Mouse (Mus musculus) heart, postnatal 0 days (tissue): ENCODE results near the gene Slc13a3. TPM values are rescaled to one million over a fixed set of nuclear protein-coding genes. Genes with fewer than 3 reads are reported as not detected.
"Not testable (repeated sequence)": the region's sequence is repeated elsewhere in the genome, so short reads cannot be mapped to it uniquely, and the experiment has no call there.

Experiments used
- ATAC-seq: fragments of 200-750 bp; cut with Nextera tagmentation; 2 replicates; pipeline ENCODE4 v1.8.0; 2017; ENCODE audit warnings: low read depth, moderate number of reproducible peaks, moderate library complexity; ENCODE audit not compliant: insufficient read depth
- DNase-seq: peaks from one replicate; pipeline ENCODE4 v3.0.0-alpha.2; 2016; ENCODE audit warnings: low spot score
- H3K27ac ChIP-seq: fragments of 300-500 bp; sonication (generic); 2 replicates; pipeline ENCODE4 v1.5.1; 2014; ENCODE audit warnings: low read depth, mild to moderate bottlenecking
- H3K27me3 ChIP-seq: fragments of 300-500 bp; sonication (generic); 2 replicates; pipeline ENCODE4 v1.6.1; 2014; ENCODE audit warnings: low read length, mixed read lengths; ENCODE audit not compliant: control insufficient read depth, insufficient read depth
- H3K36me3 ChIP-seq: fragments of 300-500 bp; sonication (generic); replicated peaks from 2 replicates; pipeline ENCODE4 v1.6.1; 2014; ENCODE audit warnings: low read length, mixed read lengths; ENCODE audit not compliant: control insufficient read depth, insufficient read depth
- H3K4me1 ChIP-seq: fragments of 300-500 bp; sonication (generic); 2 replicates; pipeline ENCODE4 v1.6.1; 2014; ENCODE audit warnings: antibody characterized with exemption; ENCODE audit not compliant: control insufficient read depth, insufficient read depth
- H3K4me2 ChIP-seq: fragments of 300-500 bp; sonication (generic); 2 replicates; pipeline ENCODE4 v1.6.1; 2014; ENCODE audit warnings: low read depth, mild to moderate bottlenecking, low read length, moderate library complexity
- H3K4me3 ChIP-seq: fragments of 300-500 bp; sonication (generic); 2 replicates; pipeline ENCODE4 v1.5.1; 2014; ENCODE audit warnings: low read depth, low read length
- H3K9ac ChIP-seq: fragments of 300-500 bp; sonication (generic); replicated peaks from 2 replicates; pipeline ENCODE4 v1.6.1; 2014; ENCODE audit warnings: low read depth, low read length, mixed read lengths
- H3K9me3 ChIP-seq: fragments of 300-500 bp; sonication (generic); replicated peaks from 2 replicates; pipeline ENCODE4 v1.6.1; 2016; ENCODE audit warnings: low read length; ENCODE audit not compliant: control insufficient read depth
- CTCF ChIP-seq: IDR thresholded peaks from 2 replicates; pipeline ENCODE4 v1.5.1; 2016; ENCODE audit warnings: antibody characterized with exemption, control low read depth, low read depth
- EP300 ChIP-seq: IDR thresholded peaks from 2 replicates; pipeline ENCODE4 v1.6.1; 2016; ENCODE audit warnings: antibody characterized with exemption, low read depth
- WGBS: fragments of 180-500 bp; shearing (Covaris S2); extraction: QIAGEN DNeasy Blood & Tissue Kit; methylation state at CpG from one replicate; pipeline ENCODE4 v1.1.7; 2014; 5-methylcytosine and 5-hydroxymethylcytosine counted together
- polyA plus RNA-seq: library from polyadenylated mRNA; unstranded; fragments of >200 nt; fragmentation: Nextera tagmentation; extraction: Ambion mirVana; gene quantifications from 2 replicates; pipeline ENCODE4 v1.2.1, GENCODE M21; 2015
- total RNA-seq: library from RNA; depleted of rRNA; stranded (reverse); fragments of >200 nt; gene quantifications from 2 replicates; pipeline ENCODE4 v1.2.3, GENCODE M21; 2014; ENCODE audit warnings: low replicate concordance; rRNA removed

Slc13a3 gene
- total RNA-seq (0.04 TPM in 1 of 2 replicates, not detected in the other), polyA plus RNA-seq (0.14 and 0.16 TPM in 2 replicates)

DNA sequence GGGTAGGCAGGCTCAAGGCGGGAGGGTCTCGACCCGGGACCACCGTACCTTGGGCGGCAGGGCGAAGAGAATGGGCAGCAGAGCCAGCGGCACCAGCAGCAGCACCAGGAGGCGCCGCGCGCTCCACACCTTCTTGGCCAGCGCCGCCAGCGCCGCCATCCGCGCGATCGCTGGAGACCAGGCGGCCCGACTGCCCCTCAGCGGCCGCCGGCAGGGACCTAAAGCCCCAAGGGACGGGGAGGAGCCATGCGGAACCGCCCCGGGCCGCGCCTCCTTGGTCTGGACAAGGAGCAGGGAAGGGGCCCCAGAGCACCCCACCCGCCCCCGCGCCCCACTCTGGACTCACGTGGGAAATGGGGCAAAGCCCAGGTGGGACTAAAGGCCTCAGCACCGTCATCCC, at the start of gene Slc13a3:
Gene Slc13a3, minus strand, starts transcription at position 228 of the 400 bp plus-strand sequence.
- no peak within 1 kb of the TSS for H3K9ac ChIP-seq
- ATAC-seq (no peak), DNase-seq (no peak)
- peak within 1 kb of the TSS; percentile 19; the same call in 1 of the 2 replicates for H3K4me3 ChIP-seq
- WGBS = under 1% methylated on average over 25 of the region's 35 CpGs
- H3K27me3 ChIP-seq = peaks cover 31% of the 10 kb centered on the region
- TF ChIP-seq CTCF = no peak
- TF ChIP-seq EP300 = no peak
- no peaks in the 10 kb centered on the region for H3K36me3 ChIP-seq
- no peaks in the 10 kb centered on the region for H3K9me3 ChIP-seq
- peak within 1 kb of the TSS; percentile 31 for H3K4me2 ChIP-seq
- H3K27ac ChIP-seq = no peak within 1 kb of the TSS
- peaks cover 3% of the 10 kb centered on the region; the same call in 1 of the 2 replicates for H3K4me1 ChIP-seq

DNA sequence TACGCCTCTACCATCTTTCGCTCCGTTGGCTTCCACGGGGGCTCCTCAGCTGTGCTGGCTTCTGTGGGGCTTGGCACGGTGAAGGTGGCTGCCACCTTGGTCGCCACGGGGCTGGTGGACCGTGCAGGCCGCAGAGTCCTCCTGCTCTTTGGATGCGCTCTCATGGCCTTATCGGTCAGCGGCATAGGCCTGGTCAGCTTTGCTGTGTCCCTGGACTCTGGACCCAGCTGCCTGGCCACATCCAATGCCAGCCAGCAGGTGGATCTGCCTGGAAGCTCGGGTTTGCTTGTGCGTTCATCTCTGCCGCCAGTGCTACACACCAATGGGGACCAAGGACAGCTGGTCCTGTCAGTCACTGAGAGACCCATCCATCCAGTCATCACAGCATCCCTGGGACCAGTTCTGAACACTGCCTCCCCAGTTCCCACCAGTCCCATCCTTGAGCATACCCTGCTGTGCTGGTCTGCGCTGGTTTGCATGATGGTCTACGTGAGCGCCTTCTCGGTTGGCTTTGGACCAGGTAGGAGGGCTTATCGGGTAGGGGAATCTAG, 42.2 kb upstream of the Slc13a3 start:
- no peaks in the 10 kb centered on the region; the same call in 1 of the 2 replicates for H3K36me3 ChIP-seq
- TF ChIP-seq EP300 = no peak
- no peak for TF ChIP-seq CTCF
- ATAC-seq (no peak), DNase-seq (no peak)
- H3K4me3 ChIP-seq = no peak overlapping the region
- H3K9me3 ChIP-seq = no peaks in the 10 kb centered on the region
- WGBS = 93% methylated on average over 20 of the region's 20 CpGs
- H3K4me2 ChIP-seq = no peak overlapping the region
- H3K27ac ChIP-seq = no peak overlapping the region
- H3K9ac ChIP-seq = no peak overlapping the region
- H3K4me1 ChIP-seq = 0 out of 2 replicates have a peak, but pooled peaks cover 10% of the 10 kb centered on the region
- no peaks in the 10 kb centered on the region for H3K27me3 ChIP-seq

- no peak for DNase-seq
- no peaks in the 10 kb centered on the region for H3K9me3 ChIP-seq
- 24% methylated on average over 11 of the region's 11 CpGs for WGBS
- H3K27ac ChIP-seq = no peak overlapping the region
- no peaks in the 10 kb centered on the region for H3K27me3 ChIP-seq
- TF ChIP-seq CTCF (no peak), EP300 (no peak)
- peak; percentile 42; the same call in 1 of the 2 replicates for ATAC-seq
- H3K4me1 ChIP-seq = 0 out of 2 replicates have a peak, but pooled peaks cover 10% of the 10 kb centered on the region
- no peak overlapping the region for H3K9ac ChIP-seq
- no peak overlapping the region for H3K4me3 ChIP-seq
- H3K36me3 ChIP-seq = no peaks in the 10 kb centered on the region
- no peak overlapping the region for H3K4me2 ChIP-seq
Measured at GRCm38 (mm10) chr2:165512870-165513600, 40.0 kb upstream of the Slc13a3 start.

DNA sequence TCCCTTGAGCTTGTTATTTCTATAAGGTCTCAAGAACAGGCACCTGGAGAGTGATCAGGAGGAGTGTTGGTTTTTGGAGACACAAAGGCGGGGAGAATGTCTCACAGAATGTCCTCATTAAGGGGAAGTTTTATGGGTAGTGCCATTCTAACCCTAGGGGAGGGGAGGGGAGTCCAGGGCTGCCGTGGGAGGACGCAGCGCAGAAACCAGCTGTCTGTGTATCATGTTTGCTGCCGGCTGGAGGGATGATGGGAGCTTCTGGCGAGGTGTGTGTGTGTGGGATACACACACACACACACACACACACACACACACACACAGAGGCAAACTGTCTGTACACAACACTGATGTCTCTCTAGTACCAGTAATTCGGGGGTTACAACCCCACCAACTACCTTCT, 39.4 kb upstream of the Slc13a3 start:
- H3K9ac ChIP-seq = no peak overlapping the region
- WGBS = 62% methylated on average over 7 of the region's 7 CpGs
- H3K4me2 ChIP-seq = no peak overlapping the region
- H3K9me3 ChIP-seq = no peaks in the 10 kb centered on the region
- 0 out of 2 replicates have a peak, but pooled peaks cover 10% of the 10 kb centered on the region for H3K4me1 ChIP-seq
- TF ChIP-seq CTCF = no peak
- TF ChIP-seq EP300 = no peak
- ATAC-seq (no peak), DNase-seq (no peak)
- H3K27ac ChIP-seq = no peak overlapping the region
- H3K4me3 ChIP-seq = no peak overlapping the region
- no peaks in the 10 kb centered on the region for H3K36me3 ChIP-seq
- no peaks in the 10 kb centered on the region for H3K27me3 ChIP-seq

DNA sequence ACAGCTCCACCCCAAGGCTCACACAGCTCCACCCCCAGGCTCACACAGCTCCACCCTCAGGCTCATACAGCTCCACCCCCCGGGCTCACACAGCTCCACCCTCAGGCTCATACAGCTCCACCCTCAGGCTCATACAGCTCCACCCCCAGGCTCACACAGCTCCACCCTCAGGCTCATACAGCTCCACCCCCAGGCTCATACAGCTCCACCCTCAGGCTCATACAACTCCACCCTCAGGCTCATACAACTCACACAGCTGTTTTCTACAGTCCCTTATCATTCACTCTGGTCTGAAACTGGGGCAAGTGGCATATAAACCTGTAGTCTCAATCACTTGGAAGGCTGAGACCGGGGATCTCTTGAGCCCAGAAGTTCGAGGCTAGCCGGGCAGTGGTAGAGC, 38.5 kb upstream of the Slc13a3 start:
- not testable (repeated sequence) for DNase-seq, H3K9ac ChIP-seq, H3K36me3 ChIP-seq, ATAC-seq, H3K9me3 ChIP-seq, H3K4me3 ChIP-seq, H3K27me3 ChIP-seq, H3K4me2 ChIP-seq, H3K27ac ChIP-seq
- WGBS = 76% methylated on average over 4 of the region's 4 CpGs
- H3K4me1 ChIP-seq = 0 out of 2 replicates have a peak, but pooled peaks cover 10% of the 10 kb centered on the region

DNA sequence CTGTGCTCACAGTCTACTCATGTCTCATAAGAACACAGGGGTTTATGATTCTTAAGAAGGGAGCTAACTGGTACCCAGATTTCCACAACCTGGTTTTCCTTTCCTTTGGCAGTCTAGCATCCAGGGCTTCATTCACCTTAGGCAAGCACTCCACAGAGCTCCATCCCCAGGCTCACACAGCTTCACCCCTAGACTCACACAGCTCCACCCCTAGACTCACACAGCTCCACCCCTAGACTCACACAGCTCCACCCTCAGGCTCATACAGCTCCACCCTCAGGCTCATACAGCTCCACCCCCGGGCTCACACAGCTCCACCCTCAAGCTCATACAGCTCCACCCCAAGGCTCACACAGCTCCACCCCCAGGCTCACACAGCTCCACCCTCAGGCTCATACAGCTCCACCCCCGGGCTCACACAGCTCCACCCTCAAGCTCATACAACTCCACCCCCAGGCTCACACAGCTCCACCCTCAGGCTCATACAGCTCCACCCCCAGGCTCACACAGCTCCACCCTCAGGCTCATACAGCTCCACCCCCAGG, 38.0 kb upstream of the Slc13a3 start:
- H3K4me3 ChIP-seq, H3K27ac ChIP-seq, H3K4me2 ChIP-seq, DNase-seq, ATAC-seq, H3K36me3 ChIP-seq, H3K9me3 ChIP-seq, H3K9ac ChIP-seq, H3K27me3 ChIP-seq: not testable (repeated sequence)
- 0 out of 2 replicates have a peak, but pooled peaks cover 10% of the 10 kb centered on the region for H3K4me1 ChIP-seq
- 58% methylated on average over 2 of the region's 2 CpGs for WGBS
